Mouse (Mus musculus): ENCODE results near the gene Wars.
A peak's percentile ranks its signal among the peaks of the same experiment; 100 is the strongest.

Gene Wars

DNA sequence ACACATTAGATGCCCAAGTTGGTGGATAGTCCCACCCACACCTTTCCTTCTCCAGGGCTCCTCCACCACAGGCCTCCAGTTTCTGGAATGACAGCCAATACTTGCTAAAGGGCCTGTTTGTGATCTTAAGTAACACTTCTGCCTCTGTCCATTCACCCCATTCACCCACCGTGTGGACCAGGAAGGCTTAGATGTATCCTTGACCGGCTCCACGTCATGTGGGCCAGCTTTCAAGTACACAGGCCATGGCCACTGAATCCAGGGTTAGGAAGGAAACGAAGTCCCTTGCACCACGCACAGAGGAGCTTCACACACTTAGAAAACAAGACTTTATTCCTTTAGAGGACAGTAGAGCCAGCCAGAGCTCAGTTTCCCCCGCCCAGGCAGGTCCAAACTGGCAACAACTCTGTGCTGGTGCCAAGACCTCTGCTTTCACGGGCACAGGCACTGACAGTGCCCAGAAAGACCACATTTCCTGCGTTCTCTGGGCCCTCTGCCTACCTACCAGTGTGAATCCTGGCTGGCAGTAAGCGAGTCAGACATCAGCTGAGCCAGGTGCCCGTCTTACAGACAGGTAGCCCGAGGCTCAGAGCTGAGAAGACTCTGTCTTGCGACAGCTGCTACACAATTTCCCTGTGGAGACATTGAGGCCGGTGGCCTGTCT lies 68.3 kb downstream of the Wars start:
- DNase-seq (ENCODE audit: low spot score) = no peak

- no peak for DNase-seq (ENCODE audit: low spot score)
Observed at GRCm38 (mm10) chr12:108824225-108824874, 69.6 kb downstream of the Wars start.

DNA sequence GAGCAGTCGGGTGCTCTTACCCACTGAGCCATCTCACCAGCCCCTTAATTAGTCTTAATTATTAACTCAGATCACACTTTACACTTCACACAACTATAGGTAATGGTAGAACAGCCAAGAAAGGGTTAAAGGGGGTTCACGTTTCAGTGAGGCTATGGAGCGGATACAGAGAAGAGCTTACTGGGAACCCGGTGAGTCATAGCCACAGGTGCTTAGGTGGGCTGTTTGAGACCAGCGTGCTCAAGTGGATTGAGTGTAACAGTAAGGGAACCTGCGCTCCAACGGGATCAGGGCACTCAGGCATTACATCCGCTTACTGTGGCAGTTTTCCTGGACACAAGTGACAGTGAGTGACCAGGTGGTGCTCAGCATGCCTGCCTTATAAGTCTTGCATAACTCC lies 70.9 kb downstream of the Wars start:
- DNase-seq (ENCODE audit: low spot score) = no peak

- peak; percentile 42 for DNase-seq (ENCODE audit: low spot score)
Observed at GRCm38 (mm10) chr12:108820461-108820860, 73.5 kb downstream of the Wars start.

DNA sequence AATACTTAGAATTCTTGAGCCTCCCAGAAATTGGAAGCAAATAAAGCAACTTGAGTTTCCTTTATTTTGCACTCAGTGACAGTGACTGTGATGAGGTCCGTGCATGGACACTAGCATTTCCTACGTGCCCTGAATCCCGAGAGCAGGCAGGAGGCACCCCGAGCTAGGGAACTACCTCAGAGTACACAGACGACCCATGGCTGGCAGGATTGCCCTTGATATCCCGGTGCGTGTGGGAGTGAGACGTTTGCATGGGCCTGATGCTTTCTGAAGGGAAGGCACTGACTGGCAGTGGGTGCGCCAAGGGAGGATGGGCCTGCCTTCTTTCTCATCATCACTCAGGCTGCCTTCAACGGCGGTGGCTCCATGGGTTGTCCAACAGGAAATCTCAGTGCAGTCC lies 77.4 kb downstream of the Wars start:
- peak; percentile 40 for DNase-seq (ENCODE audit: low spot score)

DNA sequence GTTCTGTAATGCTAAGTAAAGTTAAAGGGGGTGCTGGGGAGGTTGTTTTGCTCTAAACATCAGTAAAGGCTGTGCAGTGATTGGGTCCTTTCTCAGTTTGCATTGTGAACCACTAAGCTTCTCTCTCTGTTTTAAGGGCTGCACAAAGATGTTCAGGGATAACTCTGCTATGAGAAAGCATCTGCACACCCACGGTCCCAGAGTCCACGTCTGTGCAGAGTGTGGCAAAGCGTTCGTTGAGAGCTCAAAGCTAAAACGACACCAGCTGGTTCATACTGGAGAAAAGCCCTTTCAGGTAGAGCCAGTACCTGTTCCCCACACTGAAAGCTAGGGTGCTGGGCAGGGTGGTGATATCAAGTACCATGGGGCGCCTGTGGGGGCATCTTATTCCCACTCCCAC lies 79.5 kb downstream of the Wars start:
- DNase-seq (ENCODE audit: low spot score) = peak; percentile 36

DNA sequence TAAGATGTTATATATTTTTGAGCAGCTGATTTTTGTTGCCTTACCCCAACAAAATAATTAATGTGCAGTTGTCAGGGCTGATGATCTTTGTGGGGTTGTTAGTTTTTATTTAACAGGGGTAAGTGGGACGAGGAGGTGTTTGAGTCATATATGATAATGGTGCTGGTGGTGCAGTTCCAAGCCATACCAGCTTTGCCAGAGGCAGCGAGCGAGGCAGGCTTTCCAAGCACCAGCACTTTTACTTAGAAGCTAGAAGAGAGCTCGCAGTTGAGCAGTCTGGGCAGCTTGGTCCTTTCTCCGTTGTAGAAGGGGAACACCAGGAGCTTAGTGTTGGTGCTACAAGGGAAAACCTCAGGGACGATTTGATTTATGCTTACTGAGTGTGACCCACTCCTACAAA lies 81.5 kb downstream of the Wars start:
- peak; percentile 36 for DNase-seq (ENCODE audit: low spot score)

DNA sequence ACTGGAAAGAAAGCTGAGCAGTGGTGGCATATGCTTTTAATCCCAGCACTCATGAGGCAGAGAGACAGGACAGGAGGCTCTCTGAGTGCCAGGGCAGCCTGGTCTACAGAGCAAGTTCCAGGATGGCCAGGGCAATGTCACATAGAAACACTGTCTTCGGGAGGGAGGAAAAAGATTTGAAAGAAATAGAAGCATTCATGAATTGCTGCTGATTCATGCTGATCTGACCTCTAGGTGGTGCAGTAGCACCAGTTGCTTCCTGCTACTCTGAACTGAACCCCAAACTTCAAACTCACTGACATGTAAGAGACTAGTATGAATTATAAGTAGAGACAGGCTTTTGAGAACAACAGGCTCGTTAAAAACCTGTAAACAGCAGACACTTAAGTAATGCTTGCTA lies 82.8 kb downstream of the Wars start:
- peak; percentile 42 for DNase-seq (ENCODE audit: low spot score)

GRCm38 (mm10) chr12:108810309-108810708 lies 83.7 kb downstream of the Wars start:
- DNase-seq (ENCODE audit: low spot score) = no peak
